Mouse (Mus musculus): Measurements from ENCODE around the gene Tmem135. TPM values are rescaled to one million over a fixed set of nuclear protein-coding genes. Genes with fewer than 3 reads are reported as not detected.

Tmem135 gene
- polyA plus RNA-seq, 1 experiment from 2014 or later: 54.6 TPM

GRCm38 (mm10) chr7:89339808-89340207, 64.2 kb downstream of the Tmem135 start:
- 89% methylated on average over 1 of the region's 1 CpGs for whole genome bisulfite sequencing
- no peak for ATAC-seq

GRCm38 (mm10) chr7:89339142-89339435, 64.9 kb downstream of the Tmem135 start:
- Histone ChIP-seq H3K4me1 (ENCODE audit: control insufficient read depth, insufficient read depth, low read length) (no peaks in the 10 kb centered on the region; the same call in 1 of the 2 replicates), H3K27ac (ENCODE audit: low read length) (peak overlapping the region; percentile 21), H3K4me3 (ENCODE audit: low read length) (peak overlapping the region; percentile 86), H3K9ac (ENCODE audit: low read depth, low read length) (no peak overlapping the region), H3K9me3 (ENCODE audit: control insufficient read depth, low read length) (no peaks in the 10 kb centered on the region), H3K4me2 (ENCODE audit: low read depth, low read length) (peak overlapping the region; percentile 70), H3K27me3 (replicated peaks; ENCODE audit: control insufficient read depth, insufficient read depth, low read length) (no peaks in the 10 kb centered on the region), H3K36me3 (ENCODE audit: control insufficient read depth, insufficient read depth, low read length) (no peaks in the 10 kb centered on the region)
- ATAC-seq: peak; percentile 74

More at GRCm38 (mm10) chr7:89339808-89340207, 64.2 kb downstream of the Tmem135 start:
- no peaks in the 10 kb centered on the region; the same call in 1 of the 2 replicates for H3K4me1 ChIP-seq (ENCODE audit: control insufficient read depth, insufficient read depth, low read length)
- H3K4me2 ChIP-seq (ENCODE audit: low read depth, low read length): no peak overlapping the region
- H3K27me3 ChIP-seq (replicated peaks; ENCODE audit: control insufficient read depth, insufficient read depth, low read length): no peaks in the 10 kb centered on the region
- no peak overlapping the region for H3K27ac ChIP-seq (ENCODE audit: low read length)
- no peak overlapping the region for H3K9ac ChIP-seq (ENCODE audit: low read depth, low read length)
- H3K4me3 ChIP-seq (ENCODE audit: low read length): no peak overlapping the region
- no peaks in the 10 kb centered on the region for H3K36me3 ChIP-seq (ENCODE audit: control insufficient read depth, insufficient read depth, low read length)
- H3K9me3 ChIP-seq (ENCODE audit: control insufficient read depth, low read length): no peaks in the 10 kb centered on the region

GRCm38 (mm10) chr7:89338350-89339141, 65.5 kb downstream of the Tmem135 start:
- H3K9ac ChIP-seq (ENCODE audit: low read depth, low read length): peak overlapping the region; percentile 97
- H3K4me1 ChIP-seq (ENCODE audit: control insufficient read depth, insufficient read depth, low read length): no peaks in the 10 kb centered on the region; the same call in 1 of the 2 replicates
- no peaks in the 10 kb centered on the region for H3K9me3 ChIP-seq (ENCODE audit: control insufficient read depth, low read length)
- H3K27me3 ChIP-seq (replicated peaks; ENCODE audit: control insufficient read depth, insufficient read depth, low read length): no peaks in the 10 kb centered on the region
- peak; percentile 96 for ATAC-seq
- H3K27ac ChIP-seq (ENCODE audit: low read length): peak overlapping the region; percentile 75
- WGBS: under 1% methylated on average over 50 of the region's 57 CpGs
- peak overlapping the region; percentile 70 for H3K4me2 ChIP-seq (ENCODE audit: low read depth, low read length)
- no peaks in the 10 kb centered on the region for H3K36me3 ChIP-seq (ENCODE audit: control insufficient read depth, insufficient read depth, low read length)
- H3K4me3 ChIP-seq (ENCODE audit: low read length): peak overlapping the region; percentile 86

- no peaks in the 10 kb centered on the region for H3K27me3 ChIP-seq (replicated peaks; ENCODE audit: control insufficient read depth, insufficient read depth, low read length)
- H3K9ac ChIP-seq (ENCODE audit: low read depth, low read length): peak overlapping the region; percentile 97
- ATAC-seq: no peak
- peak overlapping the region; percentile 86 for H3K4me3 ChIP-seq (ENCODE audit: low read length)
- H3K36me3 ChIP-seq (ENCODE audit: control insufficient read depth, insufficient read depth, low read length): no peaks in the 10 kb centered on the region
- H3K9me3 ChIP-seq (ENCODE audit: control insufficient read depth, low read length): no peaks in the 10 kb centered on the region
- H3K4me1 ChIP-seq (ENCODE audit: control insufficient read depth, insufficient read depth, low read length): no peaks in the 10 kb centered on the region; the same call in 1 of the 2 replicates
- H3K4me2 ChIP-seq (ENCODE audit: low read depth, low read length): peak overlapping the region; percentile 70
- H3K27ac ChIP-seq (ENCODE audit: low read length): peak overlapping the region; percentile 75
- WGBS: 26% methylated on average over 10 of the region's 10 CpGs
Measured at GRCm38 (mm10) chr7:89337711-89338349, 66.2 kb downstream of the Tmem135 start.

- no peak for ATAC-seq
- H3K4me2 ChIP-seq (ENCODE audit: low read depth, low read length): peak overlapping the region; percentile 70; the same call in 1 of the 2 replicates
Measured at GRCm38 (mm10) chr7:89336434-89336833, 67.6 kb downstream of the Tmem135 start.

GRCm38 (mm10) chr7:89335316-89335715, 68.7 kb downstream of the Tmem135 start:
- Histone ChIP-seq H3K9me3 (ENCODE audit: control insufficient read depth, low read length) (no peaks in the 10 kb centered on the region), H3K4me3 (ENCODE audit: low read length) (no peak overlapping the region), H3K9ac (ENCODE audit: low read depth, low read length) (no peak overlapping the region), H3K4me1 (ENCODE audit: control insufficient read depth, insufficient read depth, low read length) (no peaks in the 10 kb centered on the region; the same call in 1 of the 2 replicates), H3K27ac (ENCODE audit: low read length) (no peak overlapping the region), H3K4me2 (ENCODE audit: low read depth, low read length) (no peak overlapping the region), H3K36me3 (ENCODE audit: control insufficient read depth, insufficient read depth, low read length) (no peaks in the 10 kb centered on the region), H3K27me3 (replicated peaks; ENCODE audit: control insufficient read depth, insufficient read depth, low read length) (no peaks in the 10 kb centered on the region)
- no peak for ATAC-seq

More at GRCm38 (mm10) chr7:89336434-89336833, 67.6 kb downstream of the Tmem135 start:
- 81% methylated on average over 1 of the region's 1 CpGs for WGBS
- H3K4me3 ChIP-seq (ENCODE audit: low read length): no peak overlapping the region
- no peak overlapping the region for H3K9ac ChIP-seq (ENCODE audit: low read depth, low read length)
- H3K9me3 ChIP-seq (ENCODE audit: control insufficient read depth, low read length): no peaks in the 10 kb centered on the region
- no peaks in the 10 kb centered on the region; the same call in 1 of the 2 replicates for H3K4me1 ChIP-seq (ENCODE audit: control insufficient read depth, insufficient read depth, low read length)
- no peaks in the 10 kb centered on the region for H3K27me3 ChIP-seq (replicated peaks; ENCODE audit: control insufficient read depth, insufficient read depth, low read length)
- H3K36me3 ChIP-seq (ENCODE audit: control insufficient read depth, insufficient read depth, low read length): no peaks in the 10 kb centered on the region
- H3K27ac ChIP-seq (ENCODE audit: low read length): no peak overlapping the region

- Histone ChIP-seq H3K9me3 (ENCODE audit: control insufficient read depth, low read length) (no peaks in the 10 kb centered on the region), H3K4me2 (ENCODE audit: low read depth, low read length) (no peak overlapping the region), H3K4me1 (ENCODE audit: control insufficient read depth, insufficient read depth, low read length) (peaks cover 5% of the 10 kb centered on the region), H3K27me3 (replicated peaks; ENCODE audit: control insufficient read depth, insufficient read depth, low read length) (no peaks in the 10 kb centered on the region), H3K9ac (ENCODE audit: low read depth, low read length) (no peak overlapping the region), H3K27ac (ENCODE audit: low read length) (no peak overlapping the region), H3K36me3 (ENCODE audit: control insufficient read depth, insufficient read depth, low read length) (no peaks in the 10 kb centered on the region), H3K4me3 (ENCODE audit: low read length) (no peak overlapping the region)
- ATAC-seq: no peak
- WGBS: 96% methylated on average over 1 of the region's 1 CpGs
Measured at GRCm38 (mm10) chr7:89329896-89330295, 74.1 kb downstream of the Tmem135 start.

- WGBS: 62% methylated on average over 5 of the region's 5 CpGs
- peaks cover 8% of the 10 kb centered on the region for H3K4me1 ChIP-seq (ENCODE audit: control insufficient read depth, insufficient read depth, low read length)
- no peaks in the 10 kb centered on the region for H3K36me3 ChIP-seq (ENCODE audit: control insufficient read depth, insufficient read depth, low read length)
- H3K27ac ChIP-seq (ENCODE audit: low read length): peak overlapping the region; percentile 64
- H3K27me3 ChIP-seq (replicated peaks; ENCODE audit: control insufficient read depth, insufficient read depth, low read length): no peaks in the 10 kb centered on the region
- H3K9ac ChIP-seq (ENCODE audit: low read depth, low read length): no peak overlapping the region
- no peaks in the 10 kb centered on the region for H3K9me3 ChIP-seq (ENCODE audit: control insufficient read depth, low read length)
- ATAC-seq: peak; percentile 90
- no peak overlapping the region for H3K4me2 ChIP-seq (ENCODE audit: low read depth, low read length)
- no peak overlapping the region for H3K4me3 ChIP-seq (ENCODE audit: low read length)
Measured at GRCm38 (mm10) chr7:89327731-89328130, 76.3 kb downstream of the Tmem135 start.

- Histone ChIP-seq H3K27ac (ENCODE audit: low read length) (no peak overlapping the region), H3K27me3 (replicated peaks; ENCODE audit: control insufficient read depth, insufficient read depth, low read length) (no peaks in the 10 kb centered on the region), H3K4me3 (ENCODE audit: low read length) (no peak overlapping the region), H3K4me2 (ENCODE audit: low read depth, low read length) (no peak overlapping the region), H3K4me1 (ENCODE audit: control insufficient read depth, insufficient read depth, low read length) (peaks cover 8% of the 10 kb centered on the region), H3K9ac (ENCODE audit: low read depth, low read length) (no peak overlapping the region), H3K9me3 (ENCODE audit: control insufficient read depth, low read length) (no peaks in the 10 kb centered on the region), H3K36me3 (ENCODE audit: control insufficient read depth, insufficient read depth, low read length) (no peaks in the 10 kb centered on the region)
- 54% methylated on average over 4 of the region's 4 CpGs for WGBS
- ATAC-seq: peak; percentile 80
Measured at GRCm38 (mm10) chr7:89326761-89327160, 77.3 kb downstream of the Tmem135 start.

Measured in intestine, embryonic 16.5 days (tissue).